Mouse (Mus musculus) retina, adult 2 months (tissue): ENCODE results near the gene Carmil1.

Experiments used
- DNase-seq: peaks from one replicate; pipeline ENCODE4 v3.0.0-alpha.2; 2012; ENCODE audit warnings: low read depth, low spot score

The Carmil1 gene

GRCm38 (mm10) chr13:24040221-24040620 lies 240.4 kb downstream of the Carmil1 start:
- DNase-seq, result no peak

- no peak for DNase-seq
Measured at GRCm38 (mm10) chr13:24037502-24037901, 243.1 kb downstream of the Carmil1 start.

GRCm38 (mm10) chr13:24036150-24036549 lies 244.4 kb downstream of the Carmil1 start:
- DNase-seq, result no peak

- DNase-seq, result peak; percentile 22
Measured at GRCm38 (mm10) chr13:24027191-24028170, 253.1 kb downstream of the Carmil1 start.

- no peak for DNase-seq
Measured at GRCm38 (mm10) chr13:24018515-24018914, 262.1 kb downstream of the Carmil1 start.

- DNase-seq, result no peak
Measured at GRCm38 (mm10) chr13:24005528-24005927, 275.1 kb downstream of the Carmil1 start.

GRCm38 (mm10) chr13:24001797-24002196 lies 278.8 kb downstream of the Carmil1 start:
- DNase-seq, result no peak

- no peak for DNase-seq
Measured at GRCm38 (mm10) chr13:24001081-24001480, 279.5 kb downstream of the Carmil1 start.

- DNase-seq, result no peak
Measured at GRCm38 (mm10) chr13:23998826-23999225, 281.8 kb downstream of the Carmil1 start.

- no peak for DNase-seq
Measured at GRCm38 (mm10) chr13:23994756-23995155, 285.8 kb downstream of the Carmil1 start.

- DNase-seq, result no peak
Measured at GRCm38 (mm10) chr13:23994024-23994423, 286.6 kb downstream of the Carmil1 start.

GRCm38 (mm10) chr13:23990928-23991327 lies 289.7 kb downstream of the Carmil1 start, which contains the start of gene Scgn:
Gene Scgn, minus strand, starts transcription at chr13:23991214.
- no peak for DNase-seq

- no peak for DNase-seq
Measured at GRCm38 (mm10) chr13:23990451-23990850, 290.1 kb downstream of the Carmil1 start.

GRCm38 (mm10) chr13:23985130-23985529 lies 295.5 kb downstream of the Carmil1 start:
- DNase-seq, result no peak

- no peak for DNase-seq
Measured at GRCm38 (mm10) chr13:23972271-23972670, 308.3 kb downstream of the Carmil1 start.

- no peak for DNase-seq
Measured at GRCm38 (mm10) chr13:23971870-23972269, 308.7 kb downstream of the Carmil1 start.

- no peak for DNase-seq
Measured at GRCm38 (mm10) chr13:23964909-23965308, 315.7 kb downstream of the Carmil1 start.
